Mouse (Mus musculus) ES-Bruce4 (cell line): ENCODE measurements around the gene Ibsp. TPM values are rescaled to one million over a fixed set of nuclear protein-coding genes. Genes with fewer than 3 reads are reported as not detected.

Experiments
- H3K27ac ChIP-seq: 2 replicates; pipeline ENCODE4 v1.5.1; 2012; ENCODE audit warnings: low read length, inconsistent platforms; ENCODE audit not compliant: insufficient read depth
- H3K27me3 ChIP-seq: 2 replicates; pipeline ENCODE4 v1.6.1; 2012; ENCODE audit warnings: mild to moderate bottlenecking, low read length, inconsistent platforms; ENCODE audit not compliant: control insufficient read depth, poor library complexity, insufficient read depth, severe bottlenecking
- H3K36me3 ChIP-seq: 2 replicates; pipeline ENCODE4 v1.6.1; 2012; ENCODE audit warnings: inconsistent platforms, mild to moderate bottlenecking, low read length, moderate library complexity; ENCODE audit not compliant: control insufficient read depth, poor library complexity, insufficient read depth, severe bottlenecking
- H3K4me1 ChIP-seq: one replicate; pipeline ENCODE4 v1.8.1; 2011; ENCODE audit warnings: low read length; ENCODE audit not compliant: control insufficient read depth, insufficient read depth
- H3K4me3 ChIP-seq: 2 replicates; pipeline ENCODE4 v1.5.1; 2011; ENCODE audit warnings: low read depth, mild to moderate bottlenecking, low read length
- H3K9ac ChIP-seq: 2 replicates; pipeline ENCODE4 v1.6.1; 2012; ENCODE audit warnings: low read depth, mild to moderate bottlenecking, inconsistent platforms; ENCODE audit not compliant: poor library complexity, severe bottlenecking
- H3K9me3 ChIP-seq: replicated peaks from 2 replicates; pipeline ENCODE4 v1.6.1; 2012; ENCODE audit warnings: mild to moderate bottlenecking, low read length, inconsistent platforms; ENCODE audit not compliant: control insufficient read depth, poor library complexity, insufficient read depth, severe bottlenecking
- CTCF ChIP-seq: IDR thresholded peaks from one replicate; pipeline ENCODE4 v1.8.1; 2011; ENCODE audit warnings: low read depth, low read length
- EP300 ChIP-seq: IDR thresholded peaks from 2 replicates; pipeline ENCODE4 v1.6.1; 2011; ENCODE audit warnings: low read depth, low read length; ENCODE audit not compliant: insufficient read depth
- POLR2A ChIP-seq: IDR thresholded peaks from one replicate; pipeline ENCODE4 v1.8.1; 2011; ENCODE audit warnings: low read length; ENCODE audit not compliant: insufficient read depth
- polyA plus RNA-seq: library from polyadenylated mRNA; stranded (reverse); fragments of >200 nt; gene quantifications from 2 replicates; pipeline ENCODE4 v1.2.4, GENCODE M21; 2011; ENCODE audit warnings: low read depth; ENCODE audit not compliant: missing spikeins, insufficient read depth, insufficient read length

Gene Ibsp
- polyA plus RNA-seq, 1 experiment: not detected

GRCm38 (mm10) chr5:104335962-104336361, 37.0 kb downstream of the Ibsp start:
- no peaks in the 10 kb centered on the region for H3K4me1 ChIP-seq
- H3K36me3 ChIP-seq: no peaks in the 10 kb centered on the region
- no peak overlapping the region for H3K4me3 ChIP-seq
- H3K27me3 ChIP-seq: no peaks in the 10 kb centered on the region
- no peaks in the 10 kb centered on the region for H3K9me3 ChIP-seq
- no peak overlapping the region for H3K9ac ChIP-seq
- TF ChIP-seq CTCF: no peak
- TF ChIP-seq EP300: no peak
- no peak for TF ChIP-seq POLR2A
- H3K27ac ChIP-seq: no peak overlapping the region

- no peaks in the 10 kb centered on the region for H3K27me3 ChIP-seq
- H3K36me3 ChIP-seq: no peaks in the 10 kb centered on the region
- no peak overlapping the region for H3K4me3 ChIP-seq
- H3K9ac ChIP-seq: no peak overlapping the region
- no peak for TF ChIP-seq POLR2A
- TF ChIP-seq EP300: no peak
- no peak for TF ChIP-seq CTCF
- H3K9me3 ChIP-seq: no peaks in the 10 kb centered on the region
- no peak overlapping the region for H3K27ac ChIP-seq
- no peaks in the 10 kb centered on the region for H3K4me1 ChIP-seq
These were observed 38.5 kb downstream of the Ibsp start for GRCm38 (mm10) chr5:104337491-104337890.

GRCm38 (mm10) chr5:104339009-104339408, 40.0 kb downstream of the Ibsp start:
- Histone ChIP-seq H3K4me1 (no peaks in the 10 kb centered on the region), H3K27me3 (no peaks in the 10 kb centered on the region), H3K27ac (no peak overlapping the region), H3K9ac (no peak overlapping the region), H3K9me3 (no peaks in the 10 kb centered on the region), H3K36me3 (no peaks in the 10 kb centered on the region), H3K4me3 (no peak overlapping the region)
- no peak for TF ChIP-seq CTCF
- no peak for TF ChIP-seq EP300
- TF ChIP-seq POLR2A: no peak

GRCm38 (mm10) chr5:104339706-104340512, 40.9 kb downstream of the Ibsp start:
- Histone ChIP-seq H3K4me1 (no peaks in the 10 kb centered on the region), H3K27me3 (no peaks in the 10 kb centered on the region), H3K27ac (no peak overlapping the region), H3K9me3 (no peaks in the 10 kb centered on the region), H3K9ac (no peak overlapping the region), H3K36me3 (no peaks in the 10 kb centered on the region), H3K4me3 (no peak overlapping the region)
- no peak for TF ChIP-seq EP300
- TF ChIP-seq CTCF: peak; percentile 50

GRCm38 (mm10) chr5:104340513-104340829, 41.5 kb downstream of the Ibsp start:
- H3K27me3 ChIP-seq: no peaks in the 10 kb centered on the region
- no peaks in the 10 kb centered on the region for H3K36me3 ChIP-seq
- no peak for TF ChIP-seq EP300
- no peak for TF ChIP-seq CTCF
- no peak for TF ChIP-seq POLR2A
- H3K9me3 ChIP-seq: no peaks in the 10 kb centered on the region
- no peaks in the 10 kb centered on the region for H3K4me1 ChIP-seq
- H3K9ac ChIP-seq: no peak overlapping the region
- H3K4me3 ChIP-seq: no peak overlapping the region
- H3K27ac ChIP-seq: no peak overlapping the region

- Histone ChIP-seq H3K27ac (no peak overlapping the region), H3K4me3 (no peak overlapping the region), H3K4me1 (no peaks in the 10 kb centered on the region), H3K36me3 (no peaks in the 10 kb centered on the region), H3K9ac (no peak overlapping the region), H3K9me3 (no peaks in the 10 kb centered on the region), H3K27me3 (no peaks in the 10 kb centered on the region)
- no peak for TF ChIP-seq EP300
- TF ChIP-seq CTCF: peak; percentile 49
- TF ChIP-seq POLR2A: no peak
These were observed 43.9 kb downstream of the Ibsp start for GRCm38 (mm10) chr5:104342881-104343280.
